Mouse (Mus musculus): ENCODE data around the gene Ipo13. TPM values are rescaled to one million over a fixed set of nuclear protein-coding genes. Genes with fewer than 3 reads are reported as not detected.

Gene Ipo13
- polyA plus RNA-seq, 1 experiment from 2014 or later, result 68.5 TPM

DNA sequence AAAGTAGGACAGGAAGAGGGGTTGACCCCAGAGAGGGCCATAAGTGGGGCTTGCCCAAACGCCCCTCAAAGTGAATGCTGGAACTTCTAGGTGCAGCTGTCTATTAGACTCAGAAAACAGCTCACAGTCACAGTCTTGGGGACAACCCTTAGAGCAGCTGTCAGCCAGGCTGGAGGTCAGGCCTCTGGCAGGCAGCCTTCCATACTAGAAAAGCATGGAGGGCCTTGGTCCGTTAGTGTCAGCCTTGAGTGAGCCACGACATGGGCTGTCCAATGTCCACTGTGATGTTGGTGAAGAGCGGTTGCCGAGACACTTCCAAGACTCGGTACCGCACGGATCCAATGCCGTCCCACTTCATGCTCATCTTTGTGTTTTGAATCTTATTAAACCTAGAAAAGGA, 41.2 kb downstream of the Ipo13 start:
- Histone ChIP-seq H3K27me3 (replicated peaks) (no peaks in the 10 kb centered on the region; the same call in 1 of the 2 replicates), H3K9me3 (no peaks in the 10 kb centered on the region), H3K4me3 (no peak overlapping the region), H3K4me1 (peaks cover 15% of the 10 kb centered on the region), H3K4me2 (replicated peaks) (no peak overlapping the region), H3K27ac (no peak overlapping the region), H3K9ac (no peak overlapping the region), H3K36me3 (peaks cover 49% of the 10 kb centered on the region)
- WGBS, result 92% methylated on average over 9 of the region's 9 CpGs
- no peak for ATAC-seq (ENCODE audit: low FRiP score, low read depth)

GRCm38 (mm10) chr4:117872471-117872886, 42.3 kb downstream of the Ipo13 start, which contains the start of gene Ccdc24:
Ccdc24 (minus strand) TSS chr4:117872557.
- no peaks in the 10 kb centered on the region; the same call in 1 of the 2 replicates for H3K27me3 ChIP-seq (replicated peaks)
- H3K4me3 ChIP-seq, result no peak within 1 kb of the TSS
- peaks cover 41% of the 10 kb centered on the region for H3K36me3 ChIP-seq
- peak within 1 kb of the TSS; percentile 18; the same call in 1 of the 2 replicates for H3K9ac ChIP-seq
- peak within 1 kb of the TSS; percentile 47 for H3K4me2 ChIP-seq (replicated peaks)
- no peak within 1 kb of the TSS for H3K27ac ChIP-seq
- ATAC-seq (ENCODE audit: low FRiP score, low read depth), result 0 out of 2 replicates have a peak, but pooled peaks have one; percentile 30
- 8% methylated on average over 14 of the region's 14 CpGs for WGBS
- H3K9me3 ChIP-seq, result no peaks in the 10 kb centered on the region
- H3K4me1 ChIP-seq, result peaks cover 15% of the 10 kb centered on the region

DNA sequence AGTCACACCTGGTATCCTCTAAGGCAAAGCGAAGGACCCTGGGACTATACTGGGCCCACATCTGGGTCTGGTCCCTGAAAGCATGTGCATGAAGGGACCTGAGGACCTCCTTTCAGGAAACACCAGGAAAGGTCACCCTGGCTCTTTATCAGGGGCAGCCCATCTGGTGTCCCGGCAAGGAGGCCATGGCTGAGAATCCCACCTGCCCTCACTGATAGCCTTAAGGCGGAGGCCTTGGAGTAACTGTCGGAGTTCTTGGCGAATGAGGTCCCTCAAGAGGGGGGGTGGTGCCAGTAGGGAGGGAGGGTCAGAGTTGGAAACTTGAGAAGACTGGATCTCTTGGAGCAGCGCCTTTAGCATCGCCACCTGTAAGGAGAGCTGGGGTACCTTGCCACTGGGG, 43.0 kb downstream of the Ipo13 start:
- no peaks in the 10 kb centered on the region for H3K9me3 ChIP-seq
- no peak overlapping the region for H3K27ac ChIP-seq
- peaks cover 5% of the 10 kb centered on the region for H3K27me3 ChIP-seq (replicated peaks)
- no peak overlapping the region for H3K4me2 ChIP-seq (replicated peaks)
- no peak overlapping the region for H3K4me3 ChIP-seq
- ATAC-seq (ENCODE audit: low FRiP score, low read depth), result no peak
- H3K9ac ChIP-seq, result no peak overlapping the region
- 76% methylated on average over 7 of the region's 7 CpGs for WGBS
- H3K4me1 ChIP-seq, result peaks cover 15% of the 10 kb centered on the region
- H3K36me3 ChIP-seq, result peaks cover 34% of the 10 kb centered on the region

DNA sequence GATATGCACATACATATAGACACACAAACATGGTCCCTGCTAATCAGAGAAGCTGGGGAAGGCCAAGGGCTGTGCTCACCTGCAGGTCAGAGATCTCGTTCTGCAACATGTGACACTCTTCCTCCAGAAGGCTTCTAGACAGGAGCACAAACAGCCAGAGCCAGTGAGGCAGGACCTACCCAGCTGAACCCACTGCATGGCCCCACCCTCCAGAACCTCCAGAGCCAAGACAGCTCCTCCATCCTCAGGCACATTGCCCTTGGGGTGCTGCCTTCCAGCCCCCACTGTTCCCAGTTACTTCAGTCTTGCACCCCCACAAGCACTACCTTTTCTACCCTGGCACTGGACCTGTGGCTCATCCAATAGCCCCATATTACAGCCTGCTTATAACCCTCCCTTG, 44.4 kb downstream of the Ipo13 start:
- WGBS, result 65% methylated on average over 1 of the region's 1 CpGs
- Histone ChIP-seq H3K9ac (no peak overlapping the region), H3K9me3 (no peaks in the 10 kb centered on the region), H3K4me1 (peaks cover 15% of the 10 kb centered on the region), H3K27ac (no peak overlapping the region), H3K4me3 (no peak overlapping the region), H3K36me3 (peaks cover 25% of the 10 kb centered on the region), H3K4me2 (replicated peaks) (no peak overlapping the region), H3K27me3 (replicated peaks) (peaks cover 5% of the 10 kb centered on the region)
- ATAC-seq (ENCODE audit: low FRiP score, low read depth), result no peak

- H3K27ac ChIP-seq, result no peak overlapping the region
- H3K4me2 ChIP-seq (replicated peaks), result no peak overlapping the region
- H3K36me3 ChIP-seq, result peaks cover 15% of the 10 kb centered on the region
- H3K9me3 ChIP-seq, result no peaks in the 10 kb centered on the region
- WGBS, result 80% methylated on average over 9 of the region's 9 CpGs
- H3K4me1 ChIP-seq, result peaks cover 15% of the 10 kb centered on the region
- no peak overlapping the region for H3K4me3 ChIP-seq
- peaks cover 5% of the 10 kb centered on the region for H3K27me3 ChIP-seq (replicated peaks)
- no peak for ATAC-seq (ENCODE audit: low FRiP score, low read depth)
- no peak overlapping the region for H3K9ac ChIP-seq
Observed at GRCm38 (mm10) chr4:117869317-117869716, 45.5 kb downstream of the Ipo13 start.

- peaks cover 21% of the 10 kb centered on the region for H3K4me1 ChIP-seq
- no peaks in the 10 kb centered on the region for H3K9me3 ChIP-seq
- peaks cover 5% of the 10 kb centered on the region for H3K27me3 ChIP-seq (replicated peaks)
- no peak overlapping the region for H3K27ac ChIP-seq
- 0 out of 2 replicates have a peak, but pooled peaks cover 5% of the 10 kb centered on the region for H3K36me3 ChIP-seq
- H3K4me3 ChIP-seq, result no peak overlapping the region
- peak overlapping the region; percentile 30 for H3K4me2 ChIP-seq (replicated peaks)
- WGBS, result 19% methylated on average over 24 of the region's 24 CpGs
- 0 out of 2 replicates have a peak, but pooled peaks have one; percentile 7 for ATAC-seq (ENCODE audit: low FRiP score, low read depth)
- no peak overlapping the region for H3K9ac ChIP-seq
Observed at GRCm38 (mm10) chr4:117867823-117868222, 47.0 kb downstream of the Ipo13 start.

DNA sequence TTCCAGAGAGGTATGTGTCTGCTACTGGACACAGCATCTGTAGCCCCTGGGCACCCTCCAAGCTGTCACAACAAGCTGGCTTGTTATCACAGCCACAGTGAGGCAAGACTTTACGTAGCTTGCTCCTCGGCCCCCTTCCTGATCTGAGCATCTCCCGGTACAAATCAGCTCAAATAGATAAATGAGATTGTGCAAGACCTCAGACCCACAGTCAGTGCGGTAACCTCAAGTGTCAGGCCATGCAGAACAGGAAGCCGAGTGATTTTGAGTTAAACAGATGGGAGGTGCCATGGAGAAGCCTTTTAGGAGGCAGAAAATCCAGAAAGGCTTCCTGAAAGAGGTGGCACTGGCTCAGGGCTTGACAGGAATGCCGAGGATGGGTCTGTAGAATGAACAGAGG, 47.8 kb downstream of the Ipo13 start:
- Histone ChIP-seq H3K9ac (no peak overlapping the region), H3K36me3 (0 out of 2 replicates have a peak, but pooled peaks cover 5% of the 10 kb centered on the region), H3K4me1 (peaks cover 15% of the 10 kb centered on the region; the same call in 1 of the 2 replicates), H3K4me2 (replicated peaks) (no peak overlapping the region), H3K4me3 (no peak overlapping the region), H3K9me3 (no peaks in the 10 kb centered on the region), H3K27ac (no peak overlapping the region), H3K27me3 (replicated peaks) (peaks cover 5% of the 10 kb centered on the region)
- WGBS, result 78% methylated on average over 6 of the region's 6 CpGs
- no peak for ATAC-seq (ENCODE audit: low FRiP score, low read depth)

DNA sequence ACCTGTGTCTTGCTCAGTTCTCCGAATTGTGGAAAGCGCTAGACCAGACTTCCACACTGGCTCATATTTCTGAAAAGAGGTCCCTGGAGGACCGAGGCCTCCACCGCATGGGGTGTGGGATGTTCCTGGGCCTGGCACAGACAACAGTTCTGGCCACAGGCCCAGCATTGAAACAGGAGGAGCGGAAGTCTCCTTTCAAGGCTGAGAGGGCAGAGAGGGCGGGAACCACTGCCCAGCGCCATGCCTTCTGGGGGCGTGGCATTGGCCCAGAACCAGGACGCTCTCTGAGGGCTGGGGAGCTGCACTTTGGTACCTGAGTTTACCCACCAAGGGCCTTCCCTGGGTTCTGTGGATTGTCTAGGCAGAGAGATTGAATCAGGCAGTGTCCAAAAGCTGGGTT, 48.7 kb downstream of the Ipo13 start:
- H3K9me3 ChIP-seq, result no peaks in the 10 kb centered on the region
- peaks cover 5% of the 10 kb centered on the region; the same call in 1 of the 2 replicates for H3K27me3 ChIP-seq (replicated peaks)
- no peak overlapping the region for H3K4me3 ChIP-seq
- no peak overlapping the region for H3K4me2 ChIP-seq (replicated peaks)
- H3K9ac ChIP-seq, result no peak overlapping the region
- H3K27ac ChIP-seq, result no peak overlapping the region
- no peak for ATAC-seq (ENCODE audit: low FRiP score, low read depth)
- 0 out of 2 replicates have a peak, but pooled peaks cover 12% of the 10 kb centered on the region for H3K4me1 ChIP-seq
- no peaks in the 10 kb centered on the region for H3K36me3 ChIP-seq
- 66% methylated on average over 9 of the region's 9 CpGs for WGBS

DNA sequence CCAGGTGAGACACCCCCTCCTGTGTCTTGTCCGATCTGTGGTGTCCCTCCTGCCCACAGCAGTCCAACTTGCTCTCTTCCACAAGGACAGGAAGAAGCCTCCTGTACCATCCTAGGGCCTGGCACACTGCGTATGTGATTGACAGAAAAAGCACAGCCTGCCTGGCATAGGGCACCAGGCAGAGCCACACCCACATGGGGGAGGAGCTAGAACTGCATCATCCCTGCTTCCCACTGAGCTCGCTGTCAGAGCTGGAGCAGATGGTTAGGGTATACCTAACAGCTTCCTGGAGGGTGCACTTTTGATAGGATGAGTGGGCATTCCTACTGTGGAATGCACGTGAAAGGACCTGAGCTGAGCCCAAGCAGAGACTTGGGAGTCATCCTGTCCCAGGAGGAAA, 52.0 kb downstream of the Ipo13 start:
- WGBS, result 21% methylated on average over 4 of the region's 4 CpGs
- H3K9ac ChIP-seq, result no peak overlapping the region
- peak; percentile 52 for ATAC-seq (ENCODE audit: low FRiP score, low read depth)

DNA sequence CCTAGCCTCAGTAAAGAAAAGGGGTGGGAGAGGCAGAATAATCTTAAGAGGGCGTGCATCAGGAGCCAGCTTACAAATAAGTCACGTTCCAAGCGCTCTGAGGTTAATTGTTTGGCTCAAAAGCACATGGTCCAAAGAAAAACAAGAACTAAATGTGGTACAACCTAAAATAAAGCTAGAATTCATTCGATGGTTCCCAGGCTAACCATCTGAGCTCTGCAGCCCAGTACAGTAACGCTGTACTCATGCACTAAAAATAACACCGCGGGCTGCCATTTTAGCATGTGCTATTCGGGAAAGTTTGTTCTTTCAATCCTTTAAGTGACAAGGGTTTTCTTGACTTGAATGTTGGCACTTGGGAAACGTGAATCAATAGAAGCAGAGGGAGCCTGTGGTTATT, 54.2 kb downstream of the Ipo13 start:
- no peak for ATAC-seq (ENCODE audit: low FRiP score, low read depth)
- H3K4me3 ChIP-seq, result no peak overlapping the region
- no peak overlapping the region for H3K4me2 ChIP-seq (replicated peaks)
- no peaks in the 10 kb centered on the region for H3K36me3 ChIP-seq
- no peak overlapping the region for H3K9ac ChIP-seq
- no peaks in the 10 kb centered on the region for H3K9me3 ChIP-seq
- H3K27me3 ChIP-seq (replicated peaks), result no peaks in the 10 kb centered on the region
- H3K27ac ChIP-seq, result no peak overlapping the region
- peaks cover 13% of the 10 kb centered on the region for H3K4me1 ChIP-seq
- WGBS, result 88% methylated on average over 9 of the region's 9 CpGs

More for the DNA sequence above, 52.0 kb downstream of the Ipo13 start:
- Histone ChIP-seq H3K4me2 (replicated peaks) (no peak overlapping the region), H3K9me3 (no peaks in the 10 kb centered on the region), H3K4me3 (no peak overlapping the region), H3K27ac (no peak overlapping the region), H3K36me3 (no peaks in the 10 kb centered on the region), H3K4me1 (0 out of 2 replicates have a peak, but pooled peaks cover 8% of the 10 kb centered on the region), H3K27me3 (replicated peaks) (peaks cover 5% of the 10 kb centered on the region; the same call in 1 of the 2 replicates)

GRCm38 (mm10) chr4:117858794-117859193, 56.0 kb downstream of the Ipo13 start:
- peak; percentile 44; the same call in 1 of the 2 replicates for ATAC-seq (ENCODE audit: low FRiP score, low read depth)
- H3K4me3 ChIP-seq, result no peak overlapping the region
- peaks cover 19% of the 10 kb centered on the region for H3K4me1 ChIP-seq
- no peak overlapping the region for H3K27ac ChIP-seq
- no peak overlapping the region for H3K9ac ChIP-seq
- 72% methylated on average over 3 of the region's 3 CpGs for WGBS
- H3K4me2 ChIP-seq (replicated peaks), result no peak overlapping the region
- no peaks in the 10 kb centered on the region for H3K36me3 ChIP-seq
- no peaks in the 10 kb centered on the region for H3K9me3 ChIP-seq
- H3K27me3 ChIP-seq (replicated peaks), result no peaks in the 10 kb centered on the region

GRCm38 (mm10) chr4:117855146-117855545, 59.7 kb downstream of the Ipo13 start:
- Histone ChIP-seq H3K36me3 (no peaks in the 10 kb centered on the region), H3K4me2 (replicated peaks) (no peak overlapping the region), H3K27ac (no peak overlapping the region), H3K9me3 (no peaks in the 10 kb centered on the region), H3K4me1 (peaks cover 18% of the 10 kb centered on the region), H3K4me3 (no peak overlapping the region), H3K9ac (no peak overlapping the region), H3K27me3 (replicated peaks) (no peaks in the 10 kb centered on the region)
- WGBS, result 76% methylated on average over 9 of the region's 9 CpGs
- ATAC-seq (ENCODE audit: low FRiP score, low read depth), result 0 out of 2 replicates have a peak, but pooled peaks have one; percentile 33
